Mouse (Mus musculus): ENCODE results near the gene Prkce. TPM values are rescaled to one million over a fixed set of nuclear protein-coding genes. Genes with fewer than 3 reads are reported as not detected.
A peak's percentile ranks its signal among the peaks of the same experiment; 100 is the strongest.

The Prkce gene
- polyA plus RNA-seq, 1 experiment from 2014 or later: 4.4 TPM

DNA sequence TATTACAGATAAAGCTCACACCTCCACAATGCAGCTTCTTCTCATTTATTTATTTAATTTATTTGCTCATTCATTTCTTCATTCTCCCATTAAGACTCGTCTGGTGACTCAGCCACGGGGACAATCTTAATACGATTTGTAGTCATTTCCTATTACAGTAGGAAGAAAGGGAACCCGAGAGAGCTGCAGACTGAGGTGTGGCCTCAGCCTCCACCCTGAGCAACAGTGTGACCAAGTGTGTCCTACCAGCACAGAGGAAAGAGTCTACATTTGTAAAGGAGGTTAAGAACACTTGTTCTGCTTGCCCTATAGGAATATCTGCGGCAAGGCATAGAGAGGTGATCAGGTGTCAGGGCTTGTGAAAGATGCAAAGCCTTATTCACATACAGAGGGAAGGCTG, 155.3 kb downstream of the Prkce start:
- 50% methylated on average over 5 of the region's 5 CpGs for whole genome bisulfite sequencing
- no peaks in the 10 kb centered on the region for H3K27me3 ChIP-seq (ENCODE audit: control insufficient read depth, insufficient read depth, low read length)
- no peak overlapping the region for H3K9ac ChIP-seq (ENCODE audit: low read length)
- no peak overlapping the region for H3K4me3 ChIP-seq (replicated peaks; ENCODE audit: low read length)
- H3K4me2 ChIP-seq (ENCODE audit: low read depth, low read length): no peak overlapping the region
- H3K36me3 ChIP-seq (ENCODE audit: control insufficient read depth, insufficient read depth, low read length): no peaks in the 10 kb centered on the region
- ATAC-seq (ENCODE audit: insufficient read depth, low FRiP score): peak; percentile 46; the same call in 1 of the 2 replicates
- peaks cover 10% of the 10 kb centered on the region; the same call in 1 of the 2 replicates for H3K4me1 ChIP-seq (ENCODE audit: control insufficient read depth, insufficient read depth, low read length)
- H3K27ac ChIP-seq (ENCODE audit: low read length): no peak overlapping the region
- 0 out of 2 replicates have a peak, but pooled peaks cover 4% of the 10 kb centered on the region for H3K9me3 ChIP-seq (replicated peaks; ENCODE audit: control insufficient read depth, low read length)

DNA sequence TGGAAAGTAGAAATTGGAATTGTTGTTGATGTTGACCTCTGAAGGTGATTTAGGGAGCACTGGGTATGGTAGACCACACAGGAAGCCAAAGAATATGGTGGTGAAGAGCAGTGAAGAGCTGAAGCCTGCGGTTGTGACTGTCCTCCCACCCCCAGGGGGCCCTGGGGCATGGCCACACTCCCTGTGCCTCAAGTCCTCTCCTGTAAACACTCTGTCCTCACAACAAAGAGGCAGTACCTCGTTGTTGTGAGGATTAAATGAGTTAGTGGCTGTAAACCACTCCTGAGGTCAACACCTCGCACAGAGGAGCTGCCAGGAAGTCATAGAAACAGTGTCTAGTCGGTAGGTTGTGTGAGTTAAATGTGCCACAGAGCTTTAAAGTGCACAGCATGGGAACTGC, 155.7 kb downstream of the Prkce start:
- H3K4me3 ChIP-seq (replicated peaks; ENCODE audit: low read length): no peak overlapping the region
- WGBS: 41% methylated on average over 4 of the region's 4 CpGs
- peaks cover 13% of the 10 kb centered on the region for H3K4me1 ChIP-seq (ENCODE audit: control insufficient read depth, insufficient read depth, low read length)
- no peak overlapping the region for H3K4me2 ChIP-seq (ENCODE audit: low read depth, low read length)
- no peak overlapping the region for H3K27ac ChIP-seq (ENCODE audit: low read length)
- 0 out of 2 replicates have a peak, but pooled peaks cover 4% of the 10 kb centered on the region for H3K9me3 ChIP-seq (replicated peaks; ENCODE audit: control insufficient read depth, low read length)
- H3K36me3 ChIP-seq (ENCODE audit: control insufficient read depth, insufficient read depth, low read length): no peaks in the 10 kb centered on the region
- ATAC-seq (ENCODE audit: insufficient read depth, low FRiP score): no peak
- H3K27me3 ChIP-seq (ENCODE audit: control insufficient read depth, insufficient read depth, low read length): no peaks in the 10 kb centered on the region
- no peak overlapping the region for H3K9ac ChIP-seq (ENCODE audit: low read length)

DNA sequence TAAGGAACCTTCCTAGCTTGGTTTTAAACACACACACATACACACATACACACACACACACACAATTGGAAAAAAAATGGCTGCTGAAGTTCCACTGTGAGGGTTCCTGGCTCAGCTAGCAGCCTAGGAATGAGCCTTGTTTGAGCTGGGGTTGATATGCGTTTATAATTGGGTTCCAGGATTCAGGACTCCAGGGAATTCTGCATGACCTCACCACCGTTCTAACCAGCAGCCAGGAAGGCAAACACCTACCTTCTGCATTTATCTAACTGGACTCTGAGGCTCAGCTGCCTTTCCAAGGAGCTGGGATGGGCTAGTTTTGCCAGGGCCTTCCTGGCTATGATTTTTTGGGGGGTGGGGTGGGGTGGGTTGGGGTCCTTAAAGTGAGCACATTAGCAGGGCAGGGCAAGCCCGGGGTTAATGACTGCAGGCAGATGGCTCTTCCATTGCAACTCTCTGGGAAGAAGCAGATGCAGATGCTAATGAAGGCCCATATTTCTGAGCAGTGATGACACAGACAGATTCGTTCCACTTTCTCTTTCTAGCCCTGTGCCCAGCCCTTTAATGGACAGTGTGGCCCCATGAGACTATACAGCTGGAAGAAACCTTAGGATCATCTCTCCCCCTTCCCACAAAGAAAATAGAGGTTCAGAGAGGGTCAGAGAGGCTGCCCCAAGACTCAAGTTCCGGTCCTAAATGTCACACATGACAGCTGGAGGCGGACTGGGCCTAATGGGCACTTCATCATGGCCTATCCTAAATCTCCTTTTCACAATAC, 156.5 kb downstream of the Prkce start:
- no peak for ATAC-seq (ENCODE audit: insufficient read depth, low FRiP score)
- H3K4me1 ChIP-seq (ENCODE audit: control insufficient read depth, insufficient read depth, low read length): peaks cover 19% of the 10 kb centered on the region
- WGBS: 41% methylated on average over 6 of the region's 6 CpGs

DNA sequence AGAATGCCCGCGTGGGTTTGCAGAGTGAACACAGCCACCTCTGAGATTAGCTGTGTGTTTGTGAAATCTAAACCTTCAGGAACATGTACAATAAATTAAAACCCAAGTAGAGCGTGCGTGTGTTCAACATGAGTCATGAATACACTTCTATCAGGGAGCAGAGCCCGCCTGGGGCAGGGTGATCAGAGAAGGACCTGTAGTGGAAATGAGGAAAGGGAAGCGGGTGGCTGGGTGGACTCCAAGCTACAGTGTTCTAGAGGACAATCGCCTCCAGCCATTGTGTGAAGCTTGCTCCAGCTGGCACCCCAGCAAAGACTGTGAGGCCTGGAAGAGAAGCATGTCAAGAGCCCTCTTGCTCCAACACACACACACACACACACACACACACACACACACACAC, 157.2 kb downstream of the Prkce start:
- Histone ChIP-seq H3K4me1 (ENCODE audit: control insufficient read depth, insufficient read depth, low read length) (peaks cover 26% of the 10 kb centered on the region), H3K4me2 (ENCODE audit: low read depth, low read length) (no peak overlapping the region), H3K9ac (ENCODE audit: low read length) (no peak overlapping the region), H3K27ac (ENCODE audit: low read length) (no peak overlapping the region), H3K4me3 (replicated peaks; ENCODE audit: low read length) (no peak overlapping the region), H3K27me3 (ENCODE audit: control insufficient read depth, insufficient read depth, low read length) (no peaks in the 10 kb centered on the region), H3K9me3 (replicated peaks; ENCODE audit: control insufficient read depth, low read length) (no peaks in the 10 kb centered on the region), H3K36me3 (ENCODE audit: control insufficient read depth, insufficient read depth, low read length) (no peaks in the 10 kb centered on the region)
- ATAC-seq (ENCODE audit: insufficient read depth, low FRiP score): no peak
- 57% methylated on average over 7 of the region's 7 CpGs for WGBS

More for the DNA sequence above, 156.5 kb downstream of the Prkce start:
- no peaks in the 10 kb centered on the region for H3K27me3 ChIP-seq (ENCODE audit: control insufficient read depth, insufficient read depth, low read length)
- no peaks in the 10 kb centered on the region for H3K36me3 ChIP-seq (ENCODE audit: control insufficient read depth, insufficient read depth, low read length)
- peak overlapping the region; percentile 10; the same call in 1 of the 2 replicates for H3K27ac ChIP-seq (ENCODE audit: low read length)
- no peaks in the 10 kb centered on the region for H3K9me3 ChIP-seq (replicated peaks; ENCODE audit: control insufficient read depth, low read length)
- no peak overlapping the region for H3K9ac ChIP-seq (ENCODE audit: low read length)
- H3K4me2 ChIP-seq (ENCODE audit: low read depth, low read length): no peak overlapping the region
- H3K4me3 ChIP-seq (replicated peaks; ENCODE audit: low read length): no peak overlapping the region

DNA sequence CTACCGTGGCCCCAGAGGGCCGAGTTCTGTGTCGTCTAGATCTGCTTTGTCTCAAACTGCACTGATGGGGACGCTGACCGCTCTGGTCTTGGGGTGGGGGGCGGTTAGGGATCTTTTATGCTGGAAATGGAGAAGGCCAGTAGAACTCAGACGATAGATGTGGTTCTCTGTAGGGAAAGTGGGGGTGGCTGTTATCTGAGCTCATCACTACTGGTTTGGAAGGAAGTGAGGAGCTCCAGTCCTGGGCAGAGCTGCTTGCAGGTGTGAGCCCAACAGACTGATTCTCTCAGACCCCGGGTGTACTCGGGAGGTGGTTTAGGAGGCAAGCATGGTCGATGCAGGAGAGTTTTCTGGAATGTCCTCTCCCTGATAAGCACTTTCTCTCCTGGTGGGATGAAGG, 157.7 kb downstream of the Prkce start:
- Histone ChIP-seq H3K4me3 (replicated peaks; ENCODE audit: low read length) (no peak overlapping the region), H3K27ac (ENCODE audit: low read length) (no peak overlapping the region), H3K4me1 (ENCODE audit: control insufficient read depth, insufficient read depth, low read length) (peaks cover 31% of the 10 kb centered on the region), H3K9ac (ENCODE audit: low read length) (no peak overlapping the region), H3K27me3 (ENCODE audit: control insufficient read depth, insufficient read depth, low read length) (no peaks in the 10 kb centered on the region), H3K36me3 (ENCODE audit: control insufficient read depth, insufficient read depth, low read length) (no peaks in the 10 kb centered on the region), H3K4me2 (ENCODE audit: low read depth, low read length) (no peak overlapping the region), H3K9me3 (replicated peaks; ENCODE audit: control insufficient read depth, low read length) (no peaks in the 10 kb centered on the region)
- 74% methylated on average over 10 of the region's 10 CpGs for WGBS
- no peak for ATAC-seq (ENCODE audit: insufficient read depth, low FRiP score)

DNA sequence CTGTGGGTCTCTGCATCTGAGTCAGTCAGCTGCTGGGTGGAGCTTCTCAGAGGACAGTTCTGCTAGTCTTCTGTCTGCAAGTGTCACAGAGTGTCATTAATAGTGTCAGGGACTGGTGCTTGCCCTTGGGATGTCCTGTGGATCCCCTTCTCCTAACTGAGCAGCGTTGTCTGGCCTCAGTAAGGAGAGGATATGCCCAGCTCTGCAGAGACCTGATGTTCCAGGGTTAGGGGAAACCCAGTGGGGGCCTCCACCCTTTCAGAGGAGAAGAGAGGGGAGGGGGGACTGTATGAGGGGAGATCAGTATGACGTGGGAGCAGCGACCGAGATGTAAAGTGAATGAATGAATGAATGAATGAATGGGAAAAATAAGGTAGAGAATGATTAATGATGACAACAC, 160.4 kb downstream of the Prkce start:
- Histone ChIP-seq H3K4me2 (ENCODE audit: low read depth, low read length) (no peak overlapping the region), H3K9me3 (replicated peaks; ENCODE audit: control insufficient read depth, low read length) (no peaks in the 10 kb centered on the region), H3K4me3 (replicated peaks; ENCODE audit: low read length) (no peak overlapping the region), H3K4me1 (ENCODE audit: control insufficient read depth, insufficient read depth, low read length) (peaks cover 46% of the 10 kb centered on the region), H3K36me3 (ENCODE audit: control insufficient read depth, insufficient read depth, low read length) (no peaks in the 10 kb centered on the region), H3K27me3 (ENCODE audit: control insufficient read depth, insufficient read depth, low read length) (no peaks in the 10 kb centered on the region), H3K9ac (ENCODE audit: low read length) (no peak overlapping the region), H3K27ac (ENCODE audit: low read length) (no peak overlapping the region)
- ATAC-seq (ENCODE audit: insufficient read depth, low FRiP score): no peak
- 78% methylated on average over 4 of the region's 4 CpGs for WGBS

DNA sequence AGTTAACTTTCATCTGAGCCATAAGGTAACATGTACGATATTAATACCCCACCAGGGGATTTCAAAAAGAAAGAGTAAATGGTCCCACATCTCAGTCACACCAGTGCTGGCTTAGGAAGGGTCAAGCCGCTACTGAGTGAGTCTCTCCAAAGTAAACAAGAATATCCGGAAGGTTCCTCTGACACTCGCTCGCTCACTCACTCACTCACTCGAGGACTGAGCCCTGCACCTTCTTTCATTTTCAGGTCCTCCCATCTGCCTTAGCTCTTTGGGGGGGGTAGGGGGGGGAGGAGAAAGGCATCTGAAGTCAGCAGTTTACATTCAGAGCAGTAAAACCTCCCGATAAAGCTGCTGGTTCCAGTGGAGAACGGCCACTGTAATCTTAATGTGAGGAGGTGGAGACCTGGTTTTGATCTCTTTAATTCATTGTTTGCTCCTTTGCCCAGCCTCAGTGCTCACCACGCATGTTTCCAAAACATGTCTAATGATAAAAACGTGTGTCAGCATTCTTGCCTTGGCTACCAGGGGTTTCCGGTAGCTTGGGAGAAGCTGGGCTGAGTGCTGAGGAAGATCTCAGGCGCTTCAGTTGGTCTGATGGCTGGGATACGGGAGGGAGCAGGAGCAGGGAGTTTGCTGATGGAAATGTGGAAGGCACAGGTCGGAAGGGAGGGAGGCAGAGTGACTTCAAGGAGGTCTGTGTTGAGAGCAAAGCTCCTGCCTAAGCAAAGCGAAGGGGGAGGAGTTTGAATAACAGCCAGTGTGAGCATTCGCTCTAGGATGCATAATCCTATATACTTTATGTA, 161.9 kb downstream of the Prkce start:
- H3K36me3 ChIP-seq (ENCODE audit: control insufficient read depth, insufficient read depth, low read length): no peaks in the 10 kb centered on the region
- H3K4me3 ChIP-seq (replicated peaks; ENCODE audit: low read length): peak overlapping the region; percentile 6; the same call in 1 of the 2 replicates
- peak; percentile 58; the same call in 1 of the 2 replicates for ATAC-seq (ENCODE audit: insufficient read depth, low FRiP score)
- 11% methylated on average over 16 of the region's 16 CpGs for WGBS
- H3K9ac ChIP-seq (ENCODE audit: low read length): peak overlapping the region; percentile 32; the same call in 1 of the 2 replicates
- H3K4me2 ChIP-seq (ENCODE audit: low read depth, low read length): peak overlapping the region; percentile 43
- 0 out of 2 replicates have a peak overlapping the region, but pooled peaks have one; percentile 1 for H3K27ac ChIP-seq (ENCODE audit: low read length)
- H3K4me1 ChIP-seq (ENCODE audit: control insufficient read depth, insufficient read depth, low read length): peaks cover 41% of the 10 kb centered on the region
- no peaks in the 10 kb centered on the region for H3K27me3 ChIP-seq (ENCODE audit: control insufficient read depth, insufficient read depth, low read length)
- no peaks in the 10 kb centered on the region for H3K9me3 ChIP-seq (replicated peaks; ENCODE audit: control insufficient read depth, low read length)

DNA sequence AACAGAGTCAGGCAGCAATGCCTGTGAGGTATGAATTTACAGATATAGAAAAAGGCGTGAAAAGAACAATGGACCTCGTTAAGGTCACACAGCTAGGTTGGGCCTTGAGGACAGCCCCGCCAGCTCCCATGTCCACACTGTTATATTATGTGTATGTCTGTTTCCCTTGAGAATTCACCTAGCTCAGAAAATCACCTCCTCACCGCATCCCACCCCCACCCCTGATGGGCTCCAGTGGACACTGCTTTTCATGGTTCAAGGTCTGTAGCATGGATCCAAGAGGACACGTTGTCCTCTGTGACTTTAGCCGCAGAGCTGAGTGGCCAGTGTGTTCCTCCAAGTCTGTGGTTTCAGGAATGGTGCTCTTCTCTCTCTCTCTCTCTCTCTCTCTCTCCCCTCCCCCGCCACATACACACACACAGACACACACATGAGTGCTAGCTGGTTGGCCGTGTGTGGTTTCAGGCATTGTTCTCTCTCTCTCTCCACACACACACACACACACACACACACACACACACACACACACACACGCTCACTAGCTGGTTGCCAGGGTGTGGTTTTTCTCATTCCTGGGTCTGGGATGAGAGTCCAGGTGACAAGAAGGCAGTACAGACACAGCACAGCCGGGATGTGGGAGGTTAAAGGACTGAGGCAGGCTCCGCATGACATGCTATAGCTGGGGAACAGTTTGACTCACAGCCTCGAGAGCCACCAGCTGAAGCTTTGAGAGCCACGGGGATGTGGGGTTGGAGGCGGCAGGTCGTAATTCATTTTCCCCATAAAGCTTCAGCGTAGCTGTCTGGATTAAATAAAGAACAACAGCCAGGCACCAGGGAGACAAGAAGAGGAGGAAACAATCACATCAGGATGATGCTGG, 162.7 kb downstream of the Prkce start:
- Histone ChIP-seq H3K4me1 (ENCODE audit: control insufficient read depth, insufficient read depth, low read length) (peaks cover 41% of the 10 kb centered on the region), H3K27ac (ENCODE audit: low read length) (peak overlapping the region; percentile 17), H3K36me3 (ENCODE audit: control insufficient read depth, insufficient read depth, low read length) (no peaks in the 10 kb centered on the region), H3K27me3 (ENCODE audit: control insufficient read depth, insufficient read depth, low read length) (no peaks in the 10 kb centered on the region), H3K4me2 (ENCODE audit: low read depth, low read length) (no peak overlapping the region), H3K9ac (ENCODE audit: low read length) (no peak overlapping the region; the same call in 1 of the 2 replicates), H3K9me3 (replicated peaks; ENCODE audit: control insufficient read depth, low read length) (no peaks in the 10 kb centered on the region), H3K4me3 (replicated peaks; ENCODE audit: low read length) (no peak overlapping the region)
- WGBS: 46% methylated on average over 16 of the region's 16 CpGs
- peak; percentile 42; the same call in 1 of the 2 replicates for ATAC-seq (ENCODE audit: insufficient read depth, low FRiP score)

Measured in stomach, embryonic 16.5 days (tissue).